Mouse (Mus musculus): Measurements from ENCODE around the gene Znrf2. TPM values are rescaled to one million over a fixed set of nuclear protein-coding genes. Genes with fewer than 3 reads are reported as not detected.

The Znrf2 gene
- polyA plus RNA-seq, 1 experiment from 2014 or later: 2.3 TPM

GRCm38 (mm10) chr6:54886195-54886594 lies 69.5 kb downstream of the Znrf2 start:
- H3K4me3 ChIP-seq (ENCODE audit: low read depth, low read length): no peak overlapping the region
- no peak overlapping the region for H3K9ac ChIP-seq (ENCODE audit: low read length)
- no peak overlapping the region for H3K27ac ChIP-seq (replicated peaks; ENCODE audit: low read depth, low read length)
- WGBS: 77% methylated on average over 7 of the region's 7 CpGs
- no peaks in the 10 kb centered on the region for H3K27me3 ChIP-seq (ENCODE audit: control insufficient read depth, insufficient read depth, low read length)
- no peaks in the 10 kb centered on the region for H3K9me3 ChIP-seq (ENCODE audit: control insufficient read depth, low read length)
- ATAC-seq (ENCODE audit: insufficient number of reproducible peaks, low FRiP score, low TSS enrichment, low read depth) (no peak), DNase-seq (ENCODE audit: low spot score) (no peak)
- no peak overlapping the region for H3K4me2 ChIP-seq (ENCODE audit: low read depth, severe bottlenecking)
- H3K4me1 ChIP-seq (ENCODE audit: control insufficient read depth, insufficient read depth, low read length): 0 out of 2 replicates have a peak, but pooled peaks cover 3% of the 10 kb centered on the region
- no peaks in the 10 kb centered on the region; the same call in 1 of the 2 replicates for H3K36me3 ChIP-seq (ENCODE audit: control insufficient read depth, insufficient read depth, low read length)

- Histone ChIP-seq H3K4me3 (ENCODE audit: low read depth, low read length) (no peak overlapping the region), H3K4me1 (ENCODE audit: control insufficient read depth, insufficient read depth, low read length) (0 out of 2 replicates have a peak, but pooled peaks cover 3% of the 10 kb centered on the region), H3K36me3 (ENCODE audit: control insufficient read depth, insufficient read depth, low read length) (no peaks in the 10 kb centered on the region; the same call in 1 of the 2 replicates), H3K27ac (replicated peaks; ENCODE audit: low read depth, low read length) (no peak overlapping the region), H3K9ac (ENCODE audit: low read length) (no peak overlapping the region), H3K9me3 (ENCODE audit: control insufficient read depth, low read length) (no peaks in the 10 kb centered on the region), H3K27me3 (ENCODE audit: control insufficient read depth, insufficient read depth, low read length) (no peaks in the 10 kb centered on the region), H3K4me2 (ENCODE audit: low read depth, severe bottlenecking) (no peak overlapping the region)
- DNase-seq (ENCODE audit: low spot score) (no peak), ATAC-seq (ENCODE audit: insufficient number of reproducible peaks, low FRiP score, low TSS enrichment, low read depth) (no peak)
- WGBS: 89% methylated on average over 9 of the region's 9 CpGs
Measured at GRCm38 (mm10) chr6:54890221-54890620, 73.5 kb downstream of the Znrf2 start.

DNA sequence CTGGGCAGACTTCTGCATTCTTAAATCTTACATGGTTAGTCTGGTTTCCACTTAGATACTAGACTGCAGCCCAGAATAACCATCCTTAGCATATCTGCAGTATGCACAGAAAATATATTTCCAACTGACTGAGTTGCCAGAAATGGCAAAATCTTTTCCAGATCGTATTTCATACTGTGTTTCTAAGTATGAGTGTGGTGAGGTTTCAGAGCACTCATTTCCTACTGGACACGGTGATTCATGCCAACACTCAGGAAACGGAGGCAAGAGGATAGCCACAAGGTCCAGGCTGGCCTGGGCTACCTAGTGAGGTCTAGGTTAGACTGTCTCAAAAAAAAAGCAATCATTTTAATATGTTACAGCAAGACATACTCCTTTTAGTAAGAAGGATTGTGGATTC lies 74.7 kb downstream of the Znrf2 start:
- Histone ChIP-seq H3K27ac (replicated peaks; ENCODE audit: low read depth, low read length) (no peak overlapping the region), H3K9ac (ENCODE audit: low read length) (no peak overlapping the region), H3K27me3 (ENCODE audit: control insufficient read depth, insufficient read depth, low read length) (no peaks in the 10 kb centered on the region), H3K4me1 (ENCODE audit: control insufficient read depth, insufficient read depth, low read length) (0 out of 2 replicates have a peak, but pooled peaks cover under 1% of the 10 kb centered on the region), H3K9me3 (ENCODE audit: control insufficient read depth, low read length) (no peaks in the 10 kb centered on the region), H3K4me3 (ENCODE audit: low read depth, low read length) (no peak overlapping the region), H3K36me3 (ENCODE audit: control insufficient read depth, insufficient read depth, low read length) (no peaks in the 10 kb centered on the region; the same call in 1 of the 2 replicates), H3K4me2 (ENCODE audit: low read depth, severe bottlenecking) (no peak overlapping the region)
- 87% methylated on average over 3 of the region's 3 CpGs for WGBS
- DNase-seq (ENCODE audit: low spot score) (no peak), ATAC-seq (ENCODE audit: insufficient number of reproducible peaks, low FRiP score, low TSS enrichment, low read depth) (no peak)

- no peaks in the 10 kb centered on the region for H3K27me3 ChIP-seq (ENCODE audit: control insufficient read depth, insufficient read depth, low read length)
- H3K4me3 ChIP-seq (ENCODE audit: low read depth, low read length): no peak overlapping the region
- no peak for DNase-seq (ENCODE audit: low spot score)
- H3K9ac ChIP-seq (ENCODE audit: low read length): no peak overlapping the region
- H3K27ac ChIP-seq (replicated peaks; ENCODE audit: low read depth, low read length): no peak overlapping the region
- 83% methylated on average over 2 of the region's 2 CpGs for WGBS
- H3K4me2 ChIP-seq (ENCODE audit: low read depth, severe bottlenecking): no peak overlapping the region
- H3K4me1 ChIP-seq (ENCODE audit: control insufficient read depth, insufficient read depth, low read length): no peaks in the 10 kb centered on the region
- no peaks in the 10 kb centered on the region for H3K9me3 ChIP-seq (ENCODE audit: control insufficient read depth, low read length)
- no peak for ATAC-seq (ENCODE audit: insufficient number of reproducible peaks, low FRiP score, low TSS enrichment, low read depth)
- H3K36me3 ChIP-seq (ENCODE audit: control insufficient read depth, insufficient read depth, low read length): no peaks in the 10 kb centered on the region
Measured at GRCm38 (mm10) chr6:54900256-54900655, 83.5 kb downstream of the Znrf2 start.

DNA sequence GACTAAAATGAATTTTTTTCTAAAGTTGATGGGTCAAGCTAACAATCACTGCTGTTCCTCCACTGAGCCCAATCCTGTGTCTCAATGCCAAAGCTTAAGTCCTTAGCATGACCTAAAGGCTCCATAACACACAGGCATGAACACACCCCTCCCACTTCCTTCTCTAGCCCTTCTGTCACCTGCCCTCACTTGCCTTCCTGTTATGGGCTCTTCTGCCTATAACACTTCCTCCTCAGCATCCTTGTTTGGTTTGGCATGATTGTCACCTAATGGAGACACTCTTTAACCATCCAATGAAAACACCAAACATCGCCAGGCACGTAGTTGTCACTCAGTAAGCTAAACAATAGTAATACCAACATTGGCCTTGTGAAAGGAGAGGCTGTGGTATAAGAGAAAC lies 85.8 kb downstream of the Znrf2 start:
- H3K4me3 ChIP-seq (ENCODE audit: low read depth, low read length): no peak overlapping the region
- H3K9me3 ChIP-seq (ENCODE audit: control insufficient read depth, low read length): no peaks in the 10 kb centered on the region
- no peak overlapping the region for H3K9ac ChIP-seq (ENCODE audit: low read length)
- no peaks in the 10 kb centered on the region for H3K27me3 ChIP-seq (ENCODE audit: control insufficient read depth, insufficient read depth, low read length)
- H3K27ac ChIP-seq (replicated peaks; ENCODE audit: low read depth, low read length): no peak overlapping the region
- no peak overlapping the region for H3K4me2 ChIP-seq (ENCODE audit: low read depth, severe bottlenecking)
- 92% methylated on average over 2 of the region's 2 CpGs for WGBS
- no peaks in the 10 kb centered on the region for H3K36me3 ChIP-seq (ENCODE audit: control insufficient read depth, insufficient read depth, low read length)
- no peak for ATAC-seq (ENCODE audit: insufficient number of reproducible peaks, low FRiP score, low TSS enrichment, low read depth)
- H3K4me1 ChIP-seq (ENCODE audit: control insufficient read depth, insufficient read depth, low read length): no peaks in the 10 kb centered on the region
- DNase-seq (ENCODE audit: low spot score): no peak

DNA sequence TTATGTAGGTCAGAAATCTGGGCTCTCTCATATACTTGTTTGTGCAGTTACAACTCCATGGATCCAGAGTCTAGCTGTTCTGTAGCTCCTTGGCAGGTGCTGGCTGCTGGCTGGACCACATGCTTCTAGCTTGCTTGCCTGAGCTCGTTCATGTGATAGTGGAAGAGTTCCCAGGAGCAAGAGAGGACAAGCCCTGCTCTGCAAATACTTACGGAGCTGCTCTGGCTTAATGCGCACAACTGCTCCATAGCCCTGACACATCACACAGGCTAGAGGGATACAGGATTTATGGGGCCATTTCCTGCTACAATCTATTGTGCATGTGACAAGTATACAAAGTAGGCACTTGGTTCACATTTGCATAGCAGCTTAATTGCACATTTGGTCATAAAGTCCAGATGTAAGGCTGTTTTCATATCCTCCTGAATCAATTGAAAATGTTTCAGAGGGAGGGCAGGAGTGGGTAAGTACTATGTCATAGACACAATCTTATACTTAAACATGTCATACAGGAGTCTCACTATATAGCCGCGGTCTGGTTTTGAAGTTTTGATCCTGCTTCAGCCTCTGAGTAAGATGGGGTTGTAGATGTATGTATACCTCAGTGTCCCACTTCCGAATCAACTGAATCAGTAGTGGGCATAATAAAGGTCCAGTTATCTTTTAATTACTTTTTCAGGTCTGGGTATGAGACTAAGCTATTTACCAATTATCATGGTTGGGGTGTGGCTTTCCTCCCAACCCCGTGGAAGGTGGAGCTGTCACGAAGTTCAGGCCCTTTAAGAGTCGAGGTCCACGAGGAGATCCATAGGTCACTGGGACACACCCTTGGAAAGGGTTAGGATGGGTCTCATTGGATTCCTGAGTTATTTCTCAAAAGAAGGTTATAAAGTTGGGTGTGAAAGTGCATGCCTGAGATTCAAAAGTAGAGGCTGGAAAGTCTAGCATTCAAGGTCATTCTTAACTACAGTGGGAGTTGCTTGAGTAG lies 89.6 kb downstream of the Znrf2 start:
- no peak for ATAC-seq (ENCODE audit: insufficient number of reproducible peaks, low FRiP score, low TSS enrichment, low read depth)
- Histone ChIP-seq H3K27ac (replicated peaks; ENCODE audit: low read depth, low read length) (no peak overlapping the region), H3K36me3 (ENCODE audit: control insufficient read depth, insufficient read depth, low read length) (no peaks in the 10 kb centered on the region), H3K4me3 (ENCODE audit: low read depth, low read length) (no peak overlapping the region), H3K4me1 (ENCODE audit: control insufficient read depth, insufficient read depth, low read length) (no peaks in the 10 kb centered on the region), H3K9me3 (ENCODE audit: control insufficient read depth, low read length) (no peaks in the 10 kb centered on the region), H3K4me2 (ENCODE audit: low read depth, severe bottlenecking) (no peak overlapping the region), H3K9ac (ENCODE audit: low read length) (no peak overlapping the region), H3K27me3 (ENCODE audit: control insufficient read depth, insufficient read depth, low read length) (no peaks in the 10 kb centered on the region)
- DNase-seq (ENCODE audit: low spot score): no peak
- 81% methylated on average over 10 of the region's 10 CpGs for WGBS

GRCm38 (mm10) chr6:54914977-54915376 lies 98.3 kb downstream of the Znrf2 start:
- H3K27ac ChIP-seq (replicated peaks; ENCODE audit: low read depth, low read length): no peak overlapping the region
- H3K27me3 ChIP-seq (ENCODE audit: control insufficient read depth, insufficient read depth, low read length): no peaks in the 10 kb centered on the region
- H3K36me3 ChIP-seq (ENCODE audit: control insufficient read depth, insufficient read depth, low read length): no peaks in the 10 kb centered on the region
- DNase-seq (ENCODE audit: low spot score) (no peak), ATAC-seq (ENCODE audit: insufficient number of reproducible peaks, low FRiP score, low TSS enrichment, low read depth) (no peak)
- H3K9me3 ChIP-seq (ENCODE audit: control insufficient read depth, low read length): no peaks in the 10 kb centered on the region
- WGBS: 89% methylated on average over 4 of the region's 4 CpGs
- H3K4me2 ChIP-seq (ENCODE audit: low read depth, severe bottlenecking): no peak overlapping the region
- H3K9ac ChIP-seq (ENCODE audit: low read length): no peak overlapping the region
- no peak overlapping the region for H3K4me3 ChIP-seq (ENCODE audit: low read depth, low read length)
- no peaks in the 10 kb centered on the region for H3K4me1 ChIP-seq (ENCODE audit: control insufficient read depth, insufficient read depth, low read length)

DNA sequence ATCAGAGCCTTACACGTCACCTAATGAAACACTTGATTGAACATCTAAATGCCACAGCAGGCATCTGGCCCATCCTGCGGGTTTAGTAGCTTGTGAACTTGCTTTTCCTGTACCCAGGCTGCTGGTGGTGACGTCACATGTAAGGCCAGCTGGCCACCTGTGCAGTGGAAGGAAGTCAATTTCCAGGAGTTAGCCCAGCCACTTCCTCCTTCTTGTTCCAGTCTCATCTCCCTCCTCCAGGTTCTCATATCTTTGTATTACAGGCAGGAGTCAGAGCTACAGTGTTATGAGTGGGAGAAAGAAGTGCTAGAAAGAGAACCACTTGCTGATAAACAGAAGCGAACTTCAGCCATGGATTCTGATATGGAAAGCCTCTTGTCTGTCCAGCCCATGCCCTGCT lies 99.4 kb downstream of the Znrf2 start:
- 60% methylated on average over 4 of the region's 4 CpGs for WGBS
- no peak overlapping the region for H3K4me2 ChIP-seq (ENCODE audit: low read depth, severe bottlenecking)
- no peaks in the 10 kb centered on the region for H3K27me3 ChIP-seq (ENCODE audit: control insufficient read depth, insufficient read depth, low read length)
- H3K36me3 ChIP-seq (ENCODE audit: control insufficient read depth, insufficient read depth, low read length): no peaks in the 10 kb centered on the region
- DNase-seq (ENCODE audit: low spot score): no peak
- no peak for ATAC-seq (ENCODE audit: insufficient number of reproducible peaks, low FRiP score, low TSS enrichment, low read depth)
- H3K9ac ChIP-seq (ENCODE audit: low read length): no peak overlapping the region
- no peaks in the 10 kb centered on the region for H3K4me1 ChIP-seq (ENCODE audit: control insufficient read depth, insufficient read depth, low read length)
- no peaks in the 10 kb centered on the region for H3K9me3 ChIP-seq (ENCODE audit: control insufficient read depth, low read length)
- no peak overlapping the region for H3K27ac ChIP-seq (replicated peaks; ENCODE audit: low read depth, low read length)
- no peak overlapping the region for H3K4me3 ChIP-seq (ENCODE audit: low read depth, low read length)

All from limb, embryonic 11.5 days (tissue).